Mouse (Mus musculus): ENCODE measurements at regions not wholly inside any gene's neighbourhood (a gene's known extent, or its start where the extent isn't known, plus 50 kb on each side); places are given as distances from the start of the nearest gene placed in this dataset.

GRCm38 (mm10) chr8:30921451-30921850, 2507.1 kb upstream of the 5930422O12Rik start:
- TF ChIP-seq EP300 (IDR thresholded peaks at IDR 0.05; ENCODE audit: low read depth), result no peak
- TF ChIP-seq CTCF (IDR thresholded peaks at IDR 0.05; ENCODE audit: low read depth), result no peak
- no peak for DNase-seq
- no peak for ATAC-seq
- no peak overlapping the region for H3K9ac ChIP-seq (replicated peaks)
- no peaks in the 10 kb centered on the region for H3K9me3 ChIP-seq (ENCODE audit: low read length)
- no peak overlapping the region for H3K4me2 ChIP-seq (ENCODE audit: low read depth, low read length)
- H3K4me1 ChIP-seq (ENCODE audit: insufficient read depth), result no peaks in the 10 kb centered on the region
- 85% methylated on average over 12 of the region's 12 CpGs for WGBS (ENCODE audit: insufficient replicate concordance)
- no peak overlapping the region for H3K27ac ChIP-seq (ENCODE audit: low read depth)
- 0 out of 2 replicates have a peak, but pooled peaks cover 2% of the 10 kb centered on the region for H3K27me3 ChIP-seq (ENCODE audit: insufficient read depth, low read length)
- no peak overlapping the region for H3K4me3 ChIP-seq (ENCODE audit: low read depth, low read length)
- no peaks in the 10 kb centered on the region for H3K36me3 ChIP-seq (replicated peaks; ENCODE audit: insufficient read depth, low read length)

GRCm38 (mm10) chr8:30923301-30924159, 2505.0 kb upstream of the 5930422O12Rik start:
- no peak overlapping the region for H3K27ac ChIP-seq (ENCODE audit: low read depth)
- WGBS (ENCODE audit: insufficient replicate concordance), result 35% methylated on average over 18 of the region's 18 CpGs
- ATAC-seq (no peak), DNase-seq (peak; percentile 39)
- no peak overlapping the region for H3K9ac ChIP-seq (replicated peaks)
- H3K36me3 ChIP-seq (replicated peaks; ENCODE audit: insufficient read depth, low read length), result no peaks in the 10 kb centered on the region
- TF ChIP-seq CTCF (IDR thresholded peaks at IDR 0.05; ENCODE audit: low read depth) (peak; percentile 73), EP300 (IDR thresholded peaks at IDR 0.05; ENCODE audit: low read depth) (no peak)
- H3K4me3 ChIP-seq (ENCODE audit: low read depth, low read length), result no peak overlapping the region
- H3K27me3 ChIP-seq (ENCODE audit: insufficient read depth, low read length), result 0 out of 2 replicates have a peak, but pooled peaks cover 2% of the 10 kb centered on the region
- no peak overlapping the region for H3K4me2 ChIP-seq (ENCODE audit: low read depth, low read length)
- no peaks in the 10 kb centered on the region for H3K4me1 ChIP-seq (ENCODE audit: insufficient read depth)
- no peaks in the 10 kb centered on the region for H3K9me3 ChIP-seq (ENCODE audit: low read length)

DNA sequence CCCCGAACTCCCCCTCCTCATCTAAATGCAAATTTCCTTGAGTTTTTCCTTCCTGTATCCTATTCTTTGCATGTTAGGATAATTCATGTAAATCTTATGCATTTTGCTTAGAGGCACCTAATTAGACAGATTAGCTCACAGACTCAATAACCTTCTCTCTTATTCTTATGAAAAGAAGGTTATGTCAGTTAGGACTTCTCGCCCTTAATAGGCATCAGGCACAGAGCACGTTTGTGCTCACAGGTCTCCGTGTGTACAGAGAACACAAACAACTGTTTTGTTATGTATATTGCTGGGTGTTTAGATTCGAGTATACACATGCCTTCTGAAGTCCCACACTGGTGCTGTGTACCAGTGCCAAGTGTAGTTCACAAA, 2504.4 kb upstream of the 5930422O12Rik start:
- TF ChIP-seq EP300 (IDR thresholded peaks at IDR 0.05; ENCODE audit: low read depth) (no peak), CTCF (IDR thresholded peaks at IDR 0.05; ENCODE audit: low read depth) (no peak)
- Histone ChIP-seq H3K9me3 (ENCODE audit: low read length) (no peaks in the 10 kb centered on the region), H3K27ac (ENCODE audit: low read depth) (no peak overlapping the region), H3K4me1 (ENCODE audit: insufficient read depth) (no peaks in the 10 kb centered on the region), H3K27me3 (ENCODE audit: insufficient read depth, low read length) (0 out of 2 replicates have a peak, but pooled peaks cover 2% of the 10 kb centered on the region), H3K4me3 (ENCODE audit: low read depth, low read length) (no peak overlapping the region), H3K36me3 (replicated peaks; ENCODE audit: insufficient read depth, low read length) (no peaks in the 10 kb centered on the region), H3K9ac (replicated peaks) (no peak overlapping the region), H3K4me2 (ENCODE audit: low read depth, low read length) (no peak overlapping the region)
- 36% methylated on average over 5 of the region's 5 CpGs for WGBS (ENCODE audit: insufficient replicate concordance)
- DNase-seq (no peak), ATAC-seq (no peak)

GRCm38 (mm10) chr8:30924656-30925055, 2503.9 kb upstream of the 5930422O12Rik start:
- ATAC-seq (no peak), DNase-seq (no peak)
- no peak overlapping the region for H3K27ac ChIP-seq (ENCODE audit: low read depth)
- H3K4me2 ChIP-seq (ENCODE audit: low read depth, low read length), result no peak overlapping the region
- no peak for TF ChIP-seq CTCF (IDR thresholded peaks at IDR 0.05; ENCODE audit: low read depth)
- no peak for TF ChIP-seq EP300 (IDR thresholded peaks at IDR 0.05; ENCODE audit: low read depth)
- H3K4me1 ChIP-seq (ENCODE audit: insufficient read depth), result no peaks in the 10 kb centered on the region
- 0 out of 2 replicates have a peak, but pooled peaks cover 2% of the 10 kb centered on the region for H3K27me3 ChIP-seq (ENCODE audit: insufficient read depth, low read length)
- no peak overlapping the region for H3K9ac ChIP-seq (replicated peaks)
- no peaks in the 10 kb centered on the region for H3K36me3 ChIP-seq (replicated peaks; ENCODE audit: insufficient read depth, low read length)
- no peak overlapping the region for H3K4me3 ChIP-seq (ENCODE audit: low read depth, low read length)
- no peaks in the 10 kb centered on the region for H3K9me3 ChIP-seq (ENCODE audit: low read length)
- WGBS (ENCODE audit: insufficient replicate concordance), result 55% methylated on average over 6 of the region's 6 CpGs

- Histone ChIP-seq H3K27ac (ENCODE audit: low read depth) (no peak overlapping the region), H3K4me3 (ENCODE audit: low read depth, low read length) (no peak overlapping the region), H3K9me3 (ENCODE audit: low read length) (no peaks in the 10 kb centered on the region), H3K4me2 (ENCODE audit: low read depth, low read length) (no peak overlapping the region), H3K9ac (replicated peaks) (no peak overlapping the region), H3K4me1 (ENCODE audit: insufficient read depth) (no peaks in the 10 kb centered on the region), H3K27me3 (ENCODE audit: insufficient read depth, low read length) (no peaks in the 10 kb centered on the region), H3K36me3 (replicated peaks; ENCODE audit: insufficient read depth, low read length) (no peaks in the 10 kb centered on the region)
- no peak for ATAC-seq
- 73% methylated on average over 4 of the region's 4 CpGs for WGBS (ENCODE audit: insufficient replicate concordance)
- DNase-seq, result no peak
- TF ChIP-seq CTCF (IDR thresholded peaks at IDR 0.05; ENCODE audit: low read depth) (no peak), EP300 (IDR thresholded peaks at IDR 0.05; ENCODE audit: low read depth) (no peak)
Observed at GRCm38 (mm10) chr8:30937449-30938075, 2490.9 kb upstream of the 5930422O12Rik start.

GRCm38 (mm10) chr8:30940901-30941300, 2487.6 kb upstream of the 5930422O12Rik start:
- no peak overlapping the region for H3K27ac ChIP-seq (ENCODE audit: low read depth)
- H3K9ac ChIP-seq (replicated peaks), result no peak overlapping the region
- TF ChIP-seq EP300 (IDR thresholded peaks at IDR 0.05; ENCODE audit: low read depth), result no peak
- no peak for TF ChIP-seq CTCF (IDR thresholded peaks at IDR 0.05; ENCODE audit: low read depth)
- H3K36me3 ChIP-seq (replicated peaks; ENCODE audit: insufficient read depth, low read length), result no peaks in the 10 kb centered on the region
- no peaks in the 10 kb centered on the region for H3K4me1 ChIP-seq (ENCODE audit: insufficient read depth)
- H3K4me2 ChIP-seq (ENCODE audit: low read depth, low read length), result no peak overlapping the region
- H3K4me3 ChIP-seq (ENCODE audit: low read depth, low read length), result no peak overlapping the region
- 46% methylated on average over 4 of the region's 4 CpGs for WGBS (ENCODE audit: insufficient replicate concordance)
- no peak for ATAC-seq
- no peak for DNase-seq
- no peaks in the 10 kb centered on the region for H3K9me3 ChIP-seq (ENCODE audit: low read length)
- H3K27me3 ChIP-seq (ENCODE audit: insufficient read depth, low read length), result no peaks in the 10 kb centered on the region
